Mouse (Mus musculus) cerebellum, adult 8-10 months (tissue): ENCODE results near the gene Ndufaf3.

ENCODE experiments used
- DNase-seq: peaks from one replicate; pipeline ENCODE4 v3.0.0; 2022

Ndufaf3 gene

GRCm38 (mm10) chr9:108516380-108517251, 50.6 kb downstream of the Ndufaf3 start, which contains the start of gene Qrich1:
Gene Qrich1, plus strand, starts transcription at chr9:108516806.
- DNase-seq: peak; percentile 95
